Comparison of ENCODE assay signal across 8 mouse cellular contexts in genomic region chr7:47007109-47007780, GRCm38 (mm10). TPM values are rescaled to one million over a fixed set of nuclear protein-coding genes. Genes with fewer than 3 reads are reported as not detected.
DNase-seq lines count a peak whose midpoint lies in the region; ATAC-seq and TF ChIP-seq lines count a peak whose summit lies in the region.

No protein-coding gene starts in this region.

- H3K4me1 ChIP-seq in testis, adult 2 months (ENCODE audit: control insufficient read depth, insufficient read depth, low read length) = no peaks in the 10 kb centered on the region; the same call in 1 of the 2 replicates
- peaks cover 21% of the 10 kb centered on the region for H3K4me1 ChIP-seq in intestine, embryonic 14.5 days (replicated peaks; ENCODE audit: control insufficient read depth, insufficient read depth, low read length)
- H3K4me1 ChIP-seq in midbrain, embryonic 15.5 days = peaks cover 53% of the 10 kb centered on the region

- no peak for TF ChIP-seq CTCF in testis, adult 2 months (IDR thresholded peaks at IDR 0.05; ENCODE audit: control insufficient read depth, insufficient read depth, insufficient replicate concordance, low read depth, low read length)

- H3K4me3 ChIP-seq in testis, adult 2 months (ENCODE audit: control insufficient read depth, low read depth, low read length) = peak overlapping the region; percentile 91
- peak overlapping the region; percentile 75 for H3K4me3 ChIP-seq in intestine, embryonic 14.5 days (ENCODE audit: low read depth, low read length)
- peak overlapping the region; percentile 90 for H3K4me3 ChIP-seq in midbrain, embryonic 15.5 days

- no peak for TF ChIP-seq POLR2A in testis, adult 2 months (IDR thresholded peaks at IDR 0.05; ENCODE audit: control insufficient read depth, low read depth, low read length)

- peak; percentile 63 for DNase-seq in cerebellum, adult 11-12 months
- no peak for DNase-seq in cerebellum, postnatal 4 days (ENCODE audit: low spot score in 2 of 2)
- no peak for DNase-seq in testis, postnatal 10 days (ENCODE audit: low spot score)
- DNase-seq in intestine, embryonic 14.5 days (ENCODE audit: low spot score) = peak; percentile 64
- DNase-seq in right cerebral cortex, adult 2 months (ENCODE audit: low spot score in 2 of 2) = no peak
- no peak for DNase-seq in layer of hippocampus, postnatal 14 days (ENCODE audit: low spot score in 2 of 2)

- no peaks in the 10 kb centered on the region for H3K27me3 ChIP-seq in testis, adult 2 months (ENCODE audit: control insufficient read depth, insufficient read depth, low read length)
- no peaks in the 10 kb centered on the region for H3K27me3 ChIP-seq in intestine, embryonic 14.5 days (replicated peaks; ENCODE audit: control insufficient read depth, insufficient read depth, low read length)
- H3K27me3 ChIP-seq in midbrain, embryonic 15.5 days (replicated peaks) = no peaks in the 10 kb centered on the region

- peak overlapping the region; percentile 67 for H3K9ac ChIP-seq in intestine, embryonic 14.5 days (ENCODE audit: low read length)
- H3K9ac ChIP-seq in midbrain, embryonic 15.5 days = peak overlapping the region; percentile 66

- H3K27ac ChIP-seq in testis, adult 2 months (ENCODE audit: control insufficient read depth, insufficient read depth, low read depth, low read length) = peak overlapping the region; percentile 94
- peak overlapping the region; percentile 84 for H3K27ac ChIP-seq in intestine, embryonic 14.5 days (ENCODE audit: low read depth)
- H3K27ac ChIP-seq in midbrain, embryonic 15.5 days = peak overlapping the region; percentile 88

- WGBS in intestine, embryonic 14.5 days = 15% methylated on average over 21 of the region's 21 CpGs
- WGBS in midbrain, embryonic 15.5 days = 21% methylated on average over 21 of the region's 21 CpGs

- peak overlapping the region; percentile 77 for H3K4me2 ChIP-seq in intestine, embryonic 14.5 days (ENCODE audit: low read length)
- H3K4me2 ChIP-seq in midbrain, embryonic 15.5 days = peak overlapping the region; percentile 75

- no peaks in the 10 kb centered on the region for H3K36me3 ChIP-seq in testis, adult 2 months (ENCODE audit: control insufficient read depth, insufficient read depth, low read length)
- no peaks in the 10 kb centered on the region for H3K36me3 ChIP-seq in intestine, embryonic 14.5 days (ENCODE audit: control insufficient read depth, insufficient read depth, low read length)
- no peaks in the 10 kb centered on the region for H3K36me3 ChIP-seq in midbrain, embryonic 15.5 days (replicated peaks)

- no peaks in the 10 kb centered on the region for H3K9me3 ChIP-seq in intestine, embryonic 14.5 days (ENCODE audit: control insufficient read depth, low read length)
- no peaks in the 10 kb centered on the region for H3K9me3 ChIP-seq in midbrain, embryonic 15.5 days

- no peak for ATAC-seq in intestine, embryonic 14.5 days (replicated peaks; ENCODE audit: low FRiP score, low TSS enrichment, low read depth)
- no peak for ATAC-seq in midbrain, embryonic 15.5 days (replicated peaks)

RNA-seq across cellular contexts. Expression of gene Spty2d1, which starts 1.0 kb away (rescaled TPM):
- polyA plus RNA-seq in testis, adult 2 months (2012; rRNA removed) = 3.3 and 3.4 TPM in 2 replicates
- polyA plus RNA-seq in intestine, embryonic 14.5 days (2014; fragmentation: Nextera tagmentation; extraction: Ambion mirVana) = 17.6 and 18.0 TPM in 2 replicates
- 7.1 and 8.1 TPM in 2 replicates for polyA plus RNA-seq in midbrain, embryonic 15.5 days (2015; fragmentation: Nextera tagmentation; extraction: Ambion mirVana)
- total RNA-seq in layer of hippocampus, postnatal 14 days (2021) = 10 to 100 TPM; 12.8 to 13.1 TPM

RNA-seq across cellular contexts. Expression of gene Gm9999, which starts 23.9 kb away (rescaled TPM):
- polyA plus RNA-seq in testis, adult 2 months (2012; rRNA removed) = 1,349 and 1,518 TPM in 2 replicates
- not detected in 2 replicates for polyA plus RNA-seq in intestine, embryonic 14.5 days (2014; fragmentation: Nextera tagmentation; extraction: Ambion mirVana)
- not detected in 2 replicates for polyA plus RNA-seq in midbrain, embryonic 15.5 days (2015; fragmentation: Nextera tagmentation; extraction: Ambion mirVana)
- not detected for total RNA-seq in layer of hippocampus, postnatal 14 days (2021)

RNA-seq across cellular contexts. Expression of gene Tmem86a, which starts 43.2 kb away (rescaled TPM):
- 37.3 and 42.8 TPM in 2 replicates for polyA plus RNA-seq in testis, adult 2 months (2012; rRNA removed)
- polyA plus RNA-seq in intestine, embryonic 14.5 days (2014; fragmentation: Nextera tagmentation; extraction: Ambion mirVana) = 30.6 and 31.4 TPM in 2 replicates
- polyA plus RNA-seq in midbrain, embryonic 15.5 days (2015; fragmentation: Nextera tagmentation; extraction: Ambion mirVana) = 28.3 and 29.3 TPM in 2 replicates
- total RNA-seq in layer of hippocampus, postnatal 14 days (2021) = 10 to 100 TPM; 15.5 to 16.5 TPM

RNA-seq across cellular contexts. Expression of gene Uevld, which starts 48.9 kb away (rescaled TPM):
- polyA plus RNA-seq in testis, adult 2 months (2012; rRNA removed) = 2.4 and 2.9 TPM in 2 replicates
- 11.4 and 12.6 TPM in 2 replicates for polyA plus RNA-seq in intestine, embryonic 14.5 days (2014; fragmentation: Nextera tagmentation; extraction: Ambion mirVana)
- 5.4 and 6.5 TPM in 2 replicates for polyA plus RNA-seq in midbrain, embryonic 15.5 days (2015; fragmentation: Nextera tagmentation; extraction: Ambion mirVana)
- total RNA-seq in layer of hippocampus, postnatal 14 days (2021) = 10 to 100 TPM; 10.4 to 11.3 TPM

Comparison
In these comparisons a context has a peak if more than half of its experiments do, and no peak if none do; other contexts are left out.
1. DNase-seq: peak in cerebellum, adult 11-12 months (single experiment) and intestine, embryonic 14.5 days (single experiment); none in cerebellum, postnatal 4 days (0 of 2), testis, postnatal 10 days (single experiment), right cerebral cortex, adult 2 months (0 of 2) and layer of hippocampus, postnatal 14 days (0 of 2).
2. RNA of gene Gm9999, which starts 23.9 kb away (polyA plus RNA-seq): 1,349 to 1,518 TPM in testis, adult 2 months; not detected in intestine, embryonic 14.5 days and not detected in midbrain, embryonic 15.5 days; every median in the first group is over 1,000 times any median in the second.
3. Peak in every context shown above with its lines, with median percentiles within 50 percentile points of each other: H3K27ac ChIP-seq and H3K4me3 ChIP-seq.